Comparison of ENCODE assay signal across 28 mouse cellular contexts in genomic region chr12:84128576-84128975, GRCm38 (mm10). TPM values are rescaled to one million over a fixed set of nuclear protein-coding genes. Genes with fewer than 3 reads are reported as not detected.
DNase-seq lines count a peak whose midpoint lies in the region; ATAC-seq and TF ChIP-seq lines count a peak whose summit lies in the region.
"Had no signal": no experiment of that assay in that cellular context is flagged by ENCODE, and none has a peak within 500 bp of the region (broad histone marks: within the 10 kb centered on the region; RNA-seq: fewer than 3 reads in every experiment).

No protein-coding gene starts in this region.

- DNase-seq in frontal cortex, postnatal 14 days (ENCODE audit: low spot score in 2 of 2): no peak
- DNase-seq in layer of hippocampus, adult 11-12 months (ENCODE audit: low spot score): peak; percentile 60
- no peak for DNase-seq in layer of hippocampus, adult 2 months (ENCODE audit: low spot score in 2 of 2)
- DNase-seq in liver, postnatal 0 days: peak; percentile 61
- DNase-seq in lung, postnatal 14 days: no peak
- DNase-seq: adrenal gland, postnatal 10 days; cerebellum, adult 18-20 months; cerebellum, adult 9-10 months; cerebellum, postnatal 14 days; gastrocnemius, postnatal 25 days; heart, adult 2 months; heart, postnatal 14 days had no signal

- no peak overlapping the region for H3K4me3 ChIP-seq in layer of hippocampus, adult 2 months
- no peak overlapping the region for H3K4me3 ChIP-seq in liver, postnatal 0 days (ENCODE audit: low read depth, low read length)
- no peak overlapping the region for H3K4me3 ChIP-seq in liver, embryonic 12.5 days
- H3K4me3 ChIP-seq: forebrain, embryonic 10.5 days; forebrain, embryonic 13.5 days; heart, adult 2 months; heart, embryonic 10.5 days; heart, embryonic 13.5 days; hindbrain, embryonic 12.5 days; hindbrain, embryonic 15.5 days had no signal

- no peak for TF ChIP-seq CTCF in layer of hippocampus, adult 2 months (conservative IDR thresholded peaks at IDR 0.05)
- no peak for TF ChIP-seq CTCF in liver, postnatal 0 days (IDR thresholded peaks at IDR 0.05; ENCODE audit: low read depth)

- H3K27ac ChIP-seq in layer of hippocampus, adult 2 months: no peak overlapping the region
- H3K27ac ChIP-seq in liver, postnatal 0 days (ENCODE audit: low read depth): no peak overlapping the region
- no peak overlapping the region for H3K27ac ChIP-seq in liver, embryonic 12.5 days
- H3K27ac ChIP-seq: forebrain, embryonic 10.5 days; forebrain, embryonic 13.5 days; heart, adult 2 months; heart, embryonic 10.5 days; heart, embryonic 13.5 days; hindbrain, embryonic 12.5 days; hindbrain, embryonic 15.5 days had no signal

- ATAC-seq in frontal cortex, adult (ENCODE audit: low TSS enrichment): peak; percentile 50; the same call in 1 of the 2 replicates
- ATAC-seq in liver, postnatal 0 days: peak; percentile 95
- no peak for ATAC-seq in liver, embryonic 12.5 days
- ATAC-seq: CD4-positive, CD25-positive, alpha-beta regulatory T cell, adult 4 months; forebrain, embryonic 13.5 days; forebrain, embryonic 16.5 days; intestine, embryonic 16.5 days had no signal

- no peak overlapping the region for H3K9ac ChIP-seq in liver, postnatal 0 days (replicated peaks)
- no peak overlapping the region for H3K9ac ChIP-seq in liver, embryonic 12.5 days
- H3K9ac ChIP-seq: forebrain, embryonic 13.5 days; heart, embryonic 13.5 days; hindbrain, embryonic 12.5 days; hindbrain, embryonic 15.5 days had no signal

- no peaks in the 10 kb centered on the region for H3K9me3 ChIP-seq in liver, postnatal 0 days (ENCODE audit: low read length)
- no peaks in the 10 kb centered on the region for H3K9me3 ChIP-seq in liver, embryonic 12.5 days (replicated peaks)
- H3K9me3 ChIP-seq: forebrain, embryonic 10.5 days; forebrain, embryonic 13.5 days; heart, embryonic 10.5 days; heart, embryonic 13.5 days; hindbrain, embryonic 12.5 days; hindbrain, embryonic 15.5 days had no signal

- H3K4me2 ChIP-seq in liver, postnatal 0 days (ENCODE audit: low read depth, low read length): no peak overlapping the region
- H3K4me2 ChIP-seq in liver, embryonic 12.5 days: no peak overlapping the region
- H3K4me2 ChIP-seq: forebrain, embryonic 13.5 days; heart, embryonic 13.5 days; hindbrain, embryonic 12.5 days; hindbrain, embryonic 15.5 days had no signal

- whole genome bisulfite sequencing in liver, postnatal 0 days (ENCODE audit: insufficient replicate concordance): 72% methylated on average over 6 of the region's 6 CpGs
- 69% methylated on average over 6 of the region's 6 CpGs for WGBS in liver, embryonic 12.5 days (ENCODE audit: insufficient replicate concordance)

- peaks cover 2% of the 10 kb centered on the region; the same call in 1 of the 2 replicates for H3K4me1 ChIP-seq in liver, postnatal 0 days (ENCODE audit: insufficient read depth)
- 0 out of 2 replicates have a peak, but pooled peaks cover 3% of the 10 kb centered on the region for H3K4me1 ChIP-seq in liver, embryonic 12.5 days
- H3K4me1 ChIP-seq: forebrain, embryonic 10.5 days; forebrain, embryonic 13.5 days; heart, embryonic 10.5 days; heart, embryonic 13.5 days; hindbrain, embryonic 12.5 days; hindbrain, embryonic 15.5 days had no signal

- no peaks in the 10 kb centered on the region; the same call in 1 of the 2 replicates for H3K36me3 ChIP-seq in liver, postnatal 0 days (replicated peaks; ENCODE audit: insufficient read depth, low read length)
- no peaks in the 10 kb centered on the region for H3K36me3 ChIP-seq in liver, embryonic 12.5 days

- TF ChIP-seq EP300 in liver, postnatal 0 days (IDR thresholded peaks at IDR 0.05; ENCODE audit: low read depth): no peak

- no peaks in the 10 kb centered on the region for H3K27me3 ChIP-seq in liver, postnatal 0 days (ENCODE audit: insufficient read depth, low read length)
- no peaks in the 10 kb centered on the region for H3K27me3 ChIP-seq in liver, embryonic 12.5 days (replicated peaks)
- H3K27me3 ChIP-seq: forebrain, embryonic 13.5 days; heart, embryonic 13.5 days; hindbrain, embryonic 12.5 days; hindbrain, embryonic 15.5 days had no signal

RNA-seq across cellular contexts. Expression of gene Dnal1, which starts 14.4 kb away (rescaled TPM):
- 100 to 1,000 TPM in 1 of 2 experiments, 10 to 100 TPM in 1; 99.1 to 101 TPM for total RNA-seq in layer of hippocampus, adult 2 months (2021)
- polyA plus RNA-seq in liver, postnatal 0 days (2015; fragmentation: Nextera tagmentation; extraction: Ambion mirVana): 0.13 and 0.21 TPM in 2 replicates
- 0.73 and 1.1 TPM in 2 replicates for polyA plus RNA-seq in liver, embryonic 12.5 days (2016; fragmentation: Nextera tagmentation; extraction: Ambion mirVana)

RNA-seq across cellular contexts. Expression of gene Pnma1, which starts 19.7 kb away (rescaled TPM):
- total RNA-seq in layer of hippocampus, adult 2 months (2021): 1 to 10 TPM; 2.8 to 3.8 TPM
- polyA plus RNA-seq in liver, postnatal 0 days (2015; fragmentation: Nextera tagmentation; extraction: Ambion mirVana): 0.28 and 0.35 TPM in 2 replicates
- polyA plus RNA-seq in liver, embryonic 12.5 days (2016; fragmentation: Nextera tagmentation; extraction: Ambion mirVana): 0.08 and 0.20 TPM in 2 replicates
- polyA plus RNA-seq: CD4-positive, CD25-positive, alpha-beta regulatory T cell, adult 4 months had no signal

RNA-seq across cellular contexts. Expression of gene Acot6, which starts 28.1 kb away (rescaled TPM):
- total RNA-seq in layer of hippocampus, adult 2 months (2021): 1 to 10 TPM; 4.9 to 5.7 TPM
- polyA plus RNA-seq in liver, postnatal 0 days (2015; fragmentation: Nextera tagmentation; extraction: Ambion mirVana): 1.9 and 2.0 TPM in 2 replicates
- polyA plus RNA-seq in liver, embryonic 12.5 days (2016; fragmentation: Nextera tagmentation; extraction: Ambion mirVana): 0.48 and 0.54 TPM in 2 replicates

RNA-seq across cellular contexts. Expression of gene Acot5, which starts 59.5 kb away (rescaled TPM):
- 1 to 10 TPM; 7.1 to 8.1 TPM for total RNA-seq in layer of hippocampus, adult 2 months (2021)
- polyA plus RNA-seq in liver, postnatal 0 days (2015; fragmentation: Nextera tagmentation; extraction: Ambion mirVana): 0.37 and 0.54 TPM in 2 replicates
- polyA plus RNA-seq in liver, embryonic 12.5 days (2016; fragmentation: Nextera tagmentation; extraction: Ambion mirVana): not detected in 2 replicates
- total RNA-seq: gastrocnemius, postnatal 25 days; heart, adult 2 months; hematopoietic stem cell, adult 5-6 weeks; MEL had no signal
- polyA plus RNA-seq: C2C12; CD4-positive, CD25-positive, alpha-beta regulatory T cell, adult 4 months; embryonic facial prominence, embryonic 11.5 days; embryonic facial prominence, embryonic 14.5 days; forebrain, embryonic 10.5 days; forebrain, embryonic 13.5 days; heart, adult 2 months; heart, embryonic 10.5 days; heart, embryonic 13.5 days; hindbrain, embryonic 12.5 days had no signal

Comparison
In these comparisons a context has a peak if more than half of its experiments do, and no peak if none do; other contexts are left out.
1. DNase-seq: peak in layer of hippocampus, adult 11-12 months (single experiment) and liver, postnatal 0 days (single experiment); none in frontal cortex, postnatal 14 days (0 of 2), layer of hippocampus, adult 2 months (0 of 2) and lung, postnatal 14 days (single experiment).